Mouse (Mus musculus) heart, embryonic 16.5 days (tissue): ENCODE data around the gene Mcf2l. TPM values are rescaled to one million over a fixed set of nuclear protein-coding genes. Genes with fewer than 3 reads are reported as not detected.

Experiments used
- ATAC-seq: fragments of 200-750 bp; cut with Nextera tagmentation; replicated peaks from 2 replicates; pipeline ENCODE4 v1.8.0; 2017; ENCODE audit warnings: moderate number of reproducible peaks; ENCODE audit not compliant: insufficient read depth, low FRiP score; ENCODE audit errors: extremely low read depth
- H3K27ac ChIP-seq: fragments of 300-500 bp; sonication (generic); 2 replicates; pipeline ENCODE4 v1.5.1; 2014; ENCODE audit warnings: mild to moderate bottlenecking, low read length, control low read depth, moderate library complexity
- H3K27me3 ChIP-seq: fragments of 300-500 bp; sonication (generic); 2 replicates; pipeline ENCODE4 v1.6.1; 2014; ENCODE audit warnings: low read length, mixed read lengths; ENCODE audit not compliant: control insufficient read depth, insufficient read depth
- H3K36me3 ChIP-seq: fragments of 300-500 bp; sonication (generic); 2 replicates; pipeline ENCODE4 v1.6.1; 2014; ENCODE audit not compliant: control insufficient read depth, insufficient read depth
- H3K4me1 ChIP-seq: fragments of 300-500 bp; sonication (generic); 2 replicates; pipeline ENCODE4 v1.6.1; 2014; ENCODE audit warnings: low read length, mixed read lengths; ENCODE audit not compliant: control insufficient read depth, insufficient read depth
- H3K4me2 ChIP-seq: fragments of 300-500 bp; sonication (generic); 2 replicates; pipeline ENCODE4 v1.6.1; 2014; ENCODE audit warnings: low read depth, mild to moderate bottlenecking, control low read depth, low read length
- H3K4me3 ChIP-seq: fragments of 300-500 bp; sonication (generic); 2 replicates; pipeline ENCODE4 v1.5.1; 2014; ENCODE audit warnings: mild to moderate bottlenecking, control low read depth, low read length
- H3K9ac ChIP-seq: fragments of 300-500 bp; sonication (generic); 2 replicates; pipeline ENCODE4 v1.6.1; 2014; ENCODE audit warnings: low read length, control low read depth
- H3K9me3 ChIP-seq: fragments of 300-500 bp; sonication (generic); replicated peaks from 2 replicates; pipeline ENCODE4 v1.6.1; 2016; ENCODE audit warnings: low read length; ENCODE audit not compliant: control insufficient read depth
- WGBS: fragments of 180-500 bp; shearing (Covaris S2); extraction: QIAGEN DNeasy Blood & Tissue Kit; methylation state at CpG from one replicate; pipeline ENCODE4 v1.1.7; 2014; 5-methylcytosine and 5-hydroxymethylcytosine counted together
- polyA plus RNA-seq: library from polyadenylated mRNA; unstranded; fragments of >200 nt; fragmentation: Nextera tagmentation; extraction: Ambion mirVana; gene quantifications from 2 replicates; pipeline ENCODE4 v1.2.1, GENCODE M21; 2015

Gene Mcf2l
- polyA plus RNA-seq, 1 experiment from 2014 or later = 11.1 TPM

- peak overlapping the region; percentile 47 for H3K4me3 ChIP-seq
- no peak overlapping the region for H3K27ac ChIP-seq
- peak overlapping the region; percentile 64 for H3K9ac ChIP-seq
- 14% methylated on average over 42 of the region's 42 CpGs for WGBS
- H3K27me3 ChIP-seq = 0 out of 2 replicates have a peak, but pooled peaks cover 2% of the 10 kb centered on the region
- no peaks in the 10 kb centered on the region for H3K36me3 ChIP-seq
- ATAC-seq = 0 out of 2 replicates have a peak, but pooled peaks have one; percentile 12
- no peaks in the 10 kb centered on the region for H3K9me3 ChIP-seq
- H3K4me1 ChIP-seq = peaks cover 8% of the 10 kb centered on the region; the same call in 1 of the 2 replicates
- peak overlapping the region; percentile 89 for H3K4me2 ChIP-seq
Measured at GRCm38 (mm10) chr8:12915187-12916006, 41.8 kb downstream of the Mcf2l start.

GRCm38 (mm10) chr8:12916156-12916900, 42.7 kb downstream of the Mcf2l start:
- Histone ChIP-seq H3K4me3 (peak overlapping the region; percentile 47), H3K27ac (no peak overlapping the region), H3K4me2 (peak overlapping the region; percentile 89), H3K27me3 (0 out of 2 replicates have a peak, but pooled peaks cover 2% of the 10 kb centered on the region), H3K9me3 (no peaks in the 10 kb centered on the region), H3K36me3 (no peaks in the 10 kb centered on the region), H3K9ac (no peak overlapping the region; the same call in none of the 2 replicates), H3K4me1 (peaks cover 8% of the 10 kb centered on the region; the same call in 1 of the 2 replicates)
- ATAC-seq = no peak
- 72% methylated on average over 16 of the region's 16 CpGs for WGBS

DNA sequence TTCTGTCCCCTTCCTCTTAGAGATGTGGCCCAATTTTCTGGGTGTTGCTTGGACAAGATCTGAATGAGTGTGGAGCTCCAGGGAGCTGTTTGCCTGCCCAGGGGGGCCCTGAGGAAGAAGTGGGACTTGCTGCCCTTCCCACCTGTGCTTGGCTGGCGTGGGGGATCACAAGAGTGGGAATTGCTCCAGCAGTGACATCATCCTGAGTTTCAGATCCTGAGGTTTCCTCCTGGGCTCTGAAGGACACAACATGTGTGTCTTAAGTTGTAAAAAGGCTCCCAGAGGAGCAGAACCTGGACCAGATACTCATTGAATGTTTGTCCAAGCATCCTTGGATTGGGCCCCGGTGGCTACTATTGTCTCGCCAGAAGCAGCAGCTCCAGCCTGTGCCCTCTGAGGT, 43.4 kb downstream of the Mcf2l start:
- WGBS = 67% methylated on average over 3 of the region's 3 CpGs
- no peak for ATAC-seq
- H3K9ac ChIP-seq = no peak overlapping the region
- no peak overlapping the region for H3K4me2 ChIP-seq
- H3K36me3 ChIP-seq = no peaks in the 10 kb centered on the region
- no peaks in the 10 kb centered on the region for H3K9me3 ChIP-seq
- peaks cover 8% of the 10 kb centered on the region; the same call in 1 of the 2 replicates for H3K4me1 ChIP-seq
- H3K4me3 ChIP-seq = no peak overlapping the region
- H3K27me3 ChIP-seq = 0 out of 2 replicates have a peak, but pooled peaks cover 2% of the 10 kb centered on the region
- H3K27ac ChIP-seq = no peak overlapping the region

GRCm38 (mm10) chr8:12917831-12918230, 44.2 kb downstream of the Mcf2l start:
- Histone ChIP-seq H3K27me3 (0 out of 2 replicates have a peak, but pooled peaks cover 2% of the 10 kb centered on the region), H3K9me3 (no peaks in the 10 kb centered on the region), H3K4me1 (peaks cover 8% of the 10 kb centered on the region; the same call in 1 of the 2 replicates), H3K4me3 (no peak overlapping the region), H3K4me2 (no peak overlapping the region), H3K36me3 (no peaks in the 10 kb centered on the region), H3K27ac (no peak overlapping the region), H3K9ac (no peak overlapping the region)
- 63% methylated on average over 4 of the region's 4 CpGs for WGBS
- ATAC-seq = no peak

GRCm38 (mm10) chr8:12920599-12920998, 47.0 kb downstream of the Mcf2l start:
- Histone ChIP-seq H3K4me2 (no peak overlapping the region), H3K4me3 (no peak overlapping the region), H3K4me1 (peaks cover 4% of the 10 kb centered on the region; the same call in 1 of the 2 replicates), H3K36me3 (no peaks in the 10 kb centered on the region), H3K9me3 (no peaks in the 10 kb centered on the region), H3K27me3 (0 out of 2 replicates have a peak, but pooled peaks cover 2% of the 10 kb centered on the region), H3K27ac (no peak overlapping the region), H3K9ac (no peak overlapping the region)
- WGBS = 63% methylated on average over 4 of the region's 4 CpGs
- no peak for ATAC-seq

- Histone ChIP-seq H3K4me3 (no peak overlapping the region), H3K9ac (no peak overlapping the region), H3K9me3 (no peaks in the 10 kb centered on the region), H3K27me3 (0 out of 2 replicates have a peak, but pooled peaks cover 2% of the 10 kb centered on the region), H3K4me2 (no peak overlapping the region), H3K4me1 (no peaks in the 10 kb centered on the region), H3K27ac (no peak overlapping the region), H3K36me3 (no peaks in the 10 kb centered on the region)
- 76% methylated on average over 8 of the region's 8 CpGs for WGBS
- ATAC-seq = no peak
Measured at GRCm38 (mm10) chr8:12925051-12925450, 51.4 kb downstream of the Mcf2l start.

DNA sequence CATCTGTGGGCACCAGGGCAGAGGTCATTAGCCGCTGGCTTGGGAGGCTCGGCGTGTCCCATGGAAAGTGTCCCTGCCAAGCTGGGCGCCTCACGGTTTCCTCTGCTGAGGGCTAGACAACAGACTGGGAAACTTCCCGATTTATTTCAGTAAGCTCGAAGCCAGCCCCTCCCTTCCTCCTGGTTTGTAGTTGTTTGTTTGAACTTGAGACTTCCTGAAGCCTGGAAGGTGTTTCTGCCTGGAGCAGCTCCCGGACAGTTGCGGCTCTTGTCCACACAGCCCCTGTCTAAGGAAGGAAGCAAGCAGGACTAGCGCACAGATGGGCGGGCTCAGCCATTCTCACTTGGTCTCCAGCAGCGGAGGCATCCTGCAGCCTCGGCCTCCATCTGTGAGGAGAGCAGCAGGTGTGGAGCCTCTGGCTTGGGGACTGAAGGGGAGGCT, 52.4 kb downstream of the Mcf2l start:
- H3K9ac ChIP-seq = no peak overlapping the region
- peak overlapping the region; percentile 28; the same call in 1 of the 2 replicates for H3K4me2 ChIP-seq
- no peaks in the 10 kb centered on the region for H3K36me3 ChIP-seq
- peak overlapping the region; percentile 30 for H3K4me3 ChIP-seq
- H3K27ac ChIP-seq = peak overlapping the region; percentile 62
- WGBS = 46% methylated on average over 13 of the region's 13 CpGs
- no peaks in the 10 kb centered on the region for H3K9me3 ChIP-seq
- H3K4me1 ChIP-seq = no peaks in the 10 kb centered on the region
- H3K27me3 ChIP-seq = 0 out of 2 replicates have a peak, but pooled peaks cover 2% of the 10 kb centered on the region
- peak; percentile 79 for ATAC-seq

- Histone ChIP-seq H3K36me3 (no peaks in the 10 kb centered on the region), H3K9ac (no peak overlapping the region), H3K4me3 (peak overlapping the region; percentile 30), H3K27me3 (0 out of 2 replicates have a peak, but pooled peaks cover 2% of the 10 kb centered on the region), H3K4me1 (no peaks in the 10 kb centered on the region), H3K9me3 (no peaks in the 10 kb centered on the region), H3K27ac (no peak overlapping the region), H3K4me2 (peak overlapping the region; percentile 28)
- ATAC-seq = no peak
- 56% methylated on average over 7 of the region's 7 CpGs for WGBS
Measured at GRCm38 (mm10) chr8:12927204-12927983, 53.8 kb downstream of the Mcf2l start.
